Mouse (Mus musculus) embryonic facial prominence, embryonic 12.5 days (tissue): Measurements from ENCODE around the gene Paqr3. TPM values are rescaled to one million over a fixed set of nuclear protein-coding genes. Genes with fewer than 3 reads are reported as not detected.
A peak's percentile ranks its signal among the peaks of the same experiment; 100 is the strongest.

Source experiments
- ATAC-seq: fragments of 200-750 bp; cut with Nextera tagmentation; 2 replicates; pipeline ENCODE4 v1.8.0; 2017; ENCODE audit not compliant: insufficient number of reproducible peaks, insufficient read depth, low FRiP score, low TSS enrichment
- H3K27ac ChIP-seq: fragments of 300-500 bp; sonication (generic); 2 replicates; pipeline ENCODE4 v1.5.1; 2016; ENCODE audit warnings: mild to moderate bottlenecking
- H3K27me3 ChIP-seq: fragments of 300-500 bp; sonication (generic); 2 replicates; pipeline ENCODE4 v1.6.1; 2016; ENCODE audit warnings: mild to moderate bottlenecking, moderate library complexity
- H3K36me3 ChIP-seq: fragments of 300-500 bp; sonication (generic); 2 replicates; pipeline ENCODE4 v1.6.1; 2016; ENCODE audit warnings: mild to moderate bottlenecking
- H3K4me1 ChIP-seq: fragments of 300-500 bp; sonication (generic); 2 replicates; pipeline ENCODE4 v1.6.1; 2016
- H3K4me2 ChIP-seq: fragments of 300-500 bp; sonication (generic); replicated peaks from 2 replicates; pipeline ENCODE4 v1.6.1; 2016; ENCODE audit warnings: mild to moderate bottlenecking, moderate library complexity
- H3K4me3 ChIP-seq: fragments of 300-500 bp; sonication (generic); 2 replicates; pipeline ENCODE4 v1.5.1; 2016; ENCODE audit warnings: mild to moderate bottlenecking
- H3K9ac ChIP-seq: fragments of 300-500 bp; sonication (generic); 2 replicates; pipeline ENCODE4 v1.6.1; 2016; ENCODE audit warnings: mild to moderate bottlenecking, moderate library complexity
- H3K9me3 ChIP-seq: fragments of 300-500 bp; sonication (generic); 2 replicates; pipeline ENCODE4 v1.6.1; 2016; ENCODE audit warnings: mild to moderate bottlenecking, moderate library complexity
- WGBS: fragments of 180-500 bp; shearing (Covaris S2); methylation state at CpG from one replicate; pipeline ENCODE4 v1.1.7; 2016; 5-methylcytosine and 5-hydroxymethylcytosine counted together
- polyA plus RNA-seq: library from polyadenylated mRNA; unstranded; fragments of >200 nt; fragmentation: Nextera tagmentation; extraction: Ambion mirVana; gene quantifications from 2 replicates; pipeline ENCODE4 v1.2.1, GENCODE M21; 2016

Gene Paqr3
- polyA plus RNA-seq, 1 experiment from 2014 or later = 8.8 TPM

GRCm38 (mm10) chr5:97054801-97055200 lies 56.6 kb downstream of the Paqr3 start:
- Histone ChIP-seq H3K9ac (no peak overlapping the region), H3K9me3 (no peaks in the 10 kb centered on the region), H3K4me3 (no peak overlapping the region), H3K27me3 (no peaks in the 10 kb centered on the region), H3K4me2 (no peak overlapping the region), H3K4me1 (no peaks in the 10 kb centered on the region), H3K27ac (no peak overlapping the region), H3K36me3 (peaks cover 10% of the 10 kb centered on the region)
- 82% methylated on average over 10 of the region's 10 CpGs for WGBS
- no peak for ATAC-seq

GRCm38 (mm10) chr5:97054166-97054565 lies 57.2 kb downstream of the Paqr3 start:
- H3K4me2 ChIP-seq = no peak overlapping the region

GRCm38 (mm10) chr5:97048905-97049304 lies 62.5 kb downstream of the Paqr3 start:
- Histone ChIP-seq H3K9me3 (no peaks in the 10 kb centered on the region), H3K4me1 (no peaks in the 10 kb centered on the region), H3K9ac (no peak overlapping the region), H3K27me3 (no peaks in the 10 kb centered on the region), H3K4me2 (no peak overlapping the region), H3K36me3 (0 out of 2 replicates have a peak, but pooled peaks cover 2% of the 10 kb centered on the region), H3K4me3 (no peak overlapping the region), H3K27ac (no peak overlapping the region)
- 83% methylated on average over 5 of the region's 5 CpGs for WGBS
- ATAC-seq = 0 out of 2 replicates have a peak, but pooled peaks have one; percentile 10

More at GRCm38 (mm10) chr5:97054166-97054565, 57.2 kb downstream of the Paqr3 start:
- 84% methylated on average over 5 of the region's 5 CpGs for WGBS
- Histone ChIP-seq H3K9me3 (no peaks in the 10 kb centered on the region), H3K36me3 (peaks cover 10% of the 10 kb centered on the region), H3K27me3 (no peaks in the 10 kb centered on the region), H3K9ac (no peak overlapping the region), H3K4me1 (no peaks in the 10 kb centered on the region), H3K4me3 (no peak overlapping the region), H3K27ac (no peak overlapping the region)
- no peak for ATAC-seq

- Histone ChIP-seq H3K36me3 (0 out of 2 replicates have a peak, but pooled peaks cover 2% of the 10 kb centered on the region), H3K9ac (no peak overlapping the region), H3K27me3 (no peaks in the 10 kb centered on the region), H3K27ac (no peak overlapping the region), H3K9me3 (no peaks in the 10 kb centered on the region), H3K4me1 (no peaks in the 10 kb centered on the region), H3K4me3 (no peak overlapping the region), H3K4me2 (no peak overlapping the region)
- no peak for ATAC-seq
- WGBS = 84% methylated on average over 10 of the region's 10 CpGs
Measured at GRCm38 (mm10) chr5:97046680-97047079, 64.7 kb downstream of the Paqr3 start.

- WGBS = 80% methylated on average over 7 of the region's 7 CpGs
- 0 out of 2 replicates have a peak, but pooled peaks cover 2% of the 10 kb centered on the region for H3K36me3 ChIP-seq
- H3K4me3 ChIP-seq = no peak overlapping the region
- no peaks in the 10 kb centered on the region for H3K27me3 ChIP-seq
- ATAC-seq = no peak
- no peak overlapping the region for H3K4me2 ChIP-seq
- H3K9me3 ChIP-seq = no peaks in the 10 kb centered on the region
- no peak overlapping the region for H3K9ac ChIP-seq
- H3K27ac ChIP-seq = no peak overlapping the region
- H3K4me1 ChIP-seq = no peaks in the 10 kb centered on the region
Measured at GRCm38 (mm10) chr5:97045260-97045659, 66.1 kb downstream of the Paqr3 start.

Other genes with a start within 250 kb of the Paqr3 start
- 9.9 and 11.4 TPM in 2 replicates for gene Bmp2k, start 113.9 kb downstream of the Paqr3 start, polyA plus RNA-seq